Mouse (Mus musculus) T-helper 1 cell (primary cell): ENCODE results near the gene Olfr479.
"Not testable (repeated sequence)": the region's sequence is repeated elsewhere in the genome, so short reads cannot be mapped to it uniquely, and the experiment has no call there.

Experiments used
- in situ Hi-C: fragments of 300-600 bp; cut with MboI, MseI; formaldehyde crosslinking; loops from one replicate; pipeline ENCODE4 v1.15.1; 2025; ENCODE audit warnings: high pct_unique_total_duplicates

Olfr479 gene

DNA sequence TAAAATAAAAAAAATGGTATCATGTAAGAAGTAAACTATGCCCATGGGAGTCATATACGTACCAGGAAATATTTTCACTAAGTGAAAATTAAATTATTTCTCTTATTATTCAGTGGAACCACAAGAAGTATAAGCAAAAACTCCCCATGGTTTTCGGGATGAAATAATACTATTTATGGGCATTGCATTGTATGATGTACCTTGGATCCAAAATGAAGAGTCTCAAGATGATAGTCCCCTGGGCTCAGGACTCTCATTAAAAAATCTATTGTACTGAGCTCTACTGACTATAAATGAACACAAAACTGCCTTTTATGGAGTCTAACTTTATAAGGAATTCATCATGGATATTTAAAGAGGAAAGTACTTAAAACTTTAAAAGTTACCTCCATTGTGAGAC lies at the start of gene Olfr479:
TSS of gene Olfr479 (plus strand) at position 301 of the 400 bp plus-strand sequence.
- in situ Hi-C loops = no loop called here

DNA sequence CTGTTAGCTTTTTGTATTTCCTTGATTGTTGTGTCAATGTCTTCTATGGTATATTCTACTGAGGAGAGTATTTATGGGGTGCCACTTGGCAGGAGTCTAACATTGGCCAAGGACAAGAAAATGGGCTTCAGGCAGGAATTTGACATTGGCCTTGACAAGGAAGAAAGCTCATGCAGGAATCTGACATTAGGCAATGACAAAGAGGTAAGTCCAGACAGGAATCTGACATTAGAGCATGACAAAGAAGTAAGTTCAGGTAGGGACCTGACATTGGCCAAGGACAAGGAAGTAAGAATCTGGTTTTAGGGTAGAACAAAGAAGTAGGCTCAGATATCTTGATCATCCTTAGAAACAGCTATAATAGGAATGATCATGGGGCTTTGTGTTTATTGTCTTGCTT lies 36.2 kb upstream of the Olfr479 start:
- in situ Hi-C loops = not testable (repeated sequence)

DNA sequence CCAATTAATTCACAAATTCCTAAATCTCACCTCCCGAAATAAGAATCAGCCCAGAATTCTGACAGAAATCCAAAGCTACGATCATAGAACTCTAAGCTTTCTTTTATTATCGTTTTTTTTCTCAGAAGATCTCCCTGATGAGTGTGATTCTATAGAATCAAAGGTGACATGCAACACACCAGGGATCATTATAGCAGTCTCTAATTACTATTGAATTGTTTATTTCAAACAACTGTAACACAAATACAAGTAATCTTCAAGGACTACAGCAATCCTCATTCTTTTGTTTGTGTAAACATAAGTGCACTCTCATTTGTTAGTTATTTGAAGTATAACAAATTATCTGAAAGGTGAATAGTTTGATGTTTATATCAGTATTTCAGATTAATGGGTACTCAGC lies 16.6 kb upstream of the Olfr479 start, which contains the start of gene Olfr478:
TSS of gene Olfr478 (minus strand) at position 101 of the 400 bp plus-strand sequence.
- in situ Hi-C loops = no loop called here

DNA sequence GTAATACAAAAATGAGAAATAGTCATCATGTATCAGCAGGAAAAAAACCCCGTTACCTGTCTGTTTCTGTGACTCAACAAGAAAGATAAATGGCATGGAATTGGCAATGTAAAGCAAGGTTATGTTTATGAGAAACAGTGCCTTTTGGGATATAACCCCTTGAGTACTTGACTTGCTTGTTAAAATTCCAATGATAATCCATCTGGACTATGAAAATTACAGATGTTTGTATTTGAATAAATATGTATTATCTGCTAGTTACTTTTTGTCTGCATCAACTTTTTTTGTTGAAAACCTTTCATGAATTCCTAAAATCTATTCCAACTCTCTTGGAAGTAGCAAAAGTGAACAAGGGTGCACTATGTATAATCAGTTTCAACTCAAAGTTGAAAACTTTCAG lies 16.8 kb downstream of the Olfr479 start, which contains the start of gene Olfr480:
TSS of gene Olfr480 (minus strand) at position 101 of the 400 bp plus-strand sequence.
- in situ Hi-C loops = no loop called here

DNA sequence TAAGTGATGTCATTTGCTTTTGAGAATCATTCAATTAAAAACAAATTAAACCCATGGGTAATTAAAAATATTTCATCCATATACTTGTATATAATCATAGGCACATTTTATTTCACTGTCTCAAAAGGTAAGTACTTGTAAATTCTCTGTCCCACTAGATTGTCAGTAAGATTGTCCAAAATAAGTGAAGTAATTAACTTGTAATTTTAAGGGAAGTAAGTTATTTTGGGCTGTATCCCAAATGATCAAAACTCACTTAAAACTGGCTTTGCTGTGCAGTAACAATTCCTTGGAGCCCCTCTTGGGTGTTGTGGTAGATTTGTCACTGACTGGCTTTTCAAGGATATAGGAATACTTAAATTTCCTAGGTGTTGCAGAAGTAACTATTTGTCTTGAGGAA lies 29.1 kb downstream of the Olfr479 start, which contains the start of gene Olfr481:
TSS of gene Olfr481 (plus strand) at position 301 of the 400 bp plus-strand sequence.
- in situ Hi-C loops = no loop called here

DNA sequence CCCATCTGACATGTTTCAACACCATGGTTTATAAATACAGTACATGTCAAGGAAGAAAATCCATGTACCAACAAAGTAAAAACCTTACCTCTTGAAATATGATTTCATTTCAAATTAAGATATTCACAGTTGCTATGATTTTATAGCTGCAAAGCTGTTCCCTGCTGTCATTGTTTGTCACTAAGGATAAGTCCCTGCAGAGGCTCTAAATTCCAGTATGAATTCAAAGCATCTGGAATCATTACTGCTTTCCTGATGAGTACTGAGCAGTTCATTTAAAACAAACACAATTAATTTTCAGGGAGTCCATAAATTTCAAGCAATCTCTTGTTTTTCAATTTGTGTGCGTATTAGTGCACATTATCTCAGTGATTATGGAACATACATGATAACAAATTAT lies 47.0 kb downstream of the Olfr479 start, which contains the start of gene Olfr482:
TSS of gene Olfr482 (minus strand) at position 101 of the 400 bp plus-strand sequence.
- in situ Hi-C loops = no loop called here

DNA sequence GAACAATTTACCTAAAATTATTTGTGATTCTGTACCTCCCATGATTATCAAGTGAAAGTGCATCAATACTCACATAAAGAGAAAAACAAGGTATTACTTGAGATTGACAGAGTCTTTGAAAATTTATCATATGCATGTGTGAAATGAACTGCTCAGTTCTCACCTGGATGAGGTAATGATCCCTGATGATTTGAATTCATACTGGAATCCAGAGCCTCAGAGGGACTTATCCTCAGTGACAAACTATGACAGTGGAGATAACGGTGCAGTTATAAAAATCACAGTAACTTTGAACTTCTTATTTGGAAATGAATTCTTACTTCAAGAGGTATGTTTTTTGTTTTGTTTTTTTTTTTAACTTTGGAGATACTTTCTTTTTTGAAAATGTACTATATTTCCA lies 50.1 kb downstream of the Olfr479 start, which contains the start of gene Olfr483:
TSS of gene Olfr483 (plus strand) at position 301 of the 400 bp plus-strand sequence.
- in situ Hi-C loops = no loop called here
